Mouse (Mus musculus): ENCODE data around the gene Atg3. TPM values are rescaled to one million over a fixed set of nuclear protein-coding genes. Genes with fewer than 3 reads are reported as not detected.

The Atg3 gene
- total and polyA plus RNA-seq, 2 experiments from 2014 or later = 27.3 to 54.9 TPM

- Histone ChIP-seq H3K27ac (ENCODE audit: low read depth, low read length) (no peak overlapping the region), H3K36me3 (ENCODE audit: insufficient read depth) (no peaks in the 10 kb centered on the region), H3K9me3 (ENCODE audit: low read length) (no peaks in the 10 kb centered on the region), H3K4me2 (ENCODE audit: low read depth) (no peak overlapping the region), H3K9ac (no peak overlapping the region), H3K4me3 (ENCODE audit: low read depth, low read length) (no peak overlapping the region), H3K27me3 (ENCODE audit: insufficient read depth, low read length) (no peaks in the 10 kb centered on the region), H3K4me1 (ENCODE audit: insufficient read depth) (no peaks in the 10 kb centered on the region)
- TF ChIP-seq CTCF (IDR thresholded peaks at IDR 0.05; ENCODE audit: low read depth) = no peak
- DNase-seq (no peak), ATAC-seq (no peak)
- 49% methylated on average over 1 of the region's 1 CpGs for WGBS
These were observed 68.4 kb downstream of the Atg3 start for GRCm38 (mm10) chr16:45227002-45227401.

DNA sequence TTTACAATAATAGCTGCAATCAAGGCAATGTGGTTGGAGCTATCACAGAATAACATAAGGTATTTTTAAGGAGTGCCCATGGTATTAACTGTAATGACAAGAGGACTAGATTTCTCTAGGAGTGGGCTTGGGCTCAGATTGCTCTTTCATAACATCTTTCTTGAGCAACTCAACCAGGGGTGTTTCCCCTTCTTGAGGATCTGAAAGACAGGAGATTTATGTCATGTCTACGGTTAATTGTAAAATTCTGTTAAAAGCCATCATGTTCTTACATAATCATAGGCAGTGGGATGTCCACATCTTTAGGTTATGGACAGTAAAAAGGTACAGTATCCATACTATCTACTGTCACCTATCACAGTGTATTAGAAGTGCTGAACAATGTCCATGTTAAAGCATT is 72.7 kb downstream of the Atg3 start:
- H3K4me2 ChIP-seq (ENCODE audit: low read depth) = no peak overlapping the region
- no peak overlapping the region for H3K27ac ChIP-seq (ENCODE audit: low read depth, low read length)
- WGBS = 95% methylated on average over 1 of the region's 1 CpGs
- DNase-seq (no peak), ATAC-seq (no peak)
- no peak overlapping the region for H3K9ac ChIP-seq
- H3K4me1 ChIP-seq (ENCODE audit: insufficient read depth) = no peaks in the 10 kb centered on the region
- no peak overlapping the region for H3K4me3 ChIP-seq (ENCODE audit: low read depth, low read length)
- H3K27me3 ChIP-seq (ENCODE audit: insufficient read depth, low read length) = no peaks in the 10 kb centered on the region
- H3K36me3 ChIP-seq (ENCODE audit: insufficient read depth) = no peaks in the 10 kb centered on the region
- TF ChIP-seq CTCF (IDR thresholded peaks at IDR 0.05; ENCODE audit: low read depth) = no peak
- H3K9me3 ChIP-seq (ENCODE audit: low read length) = no peaks in the 10 kb centered on the region

DNA sequence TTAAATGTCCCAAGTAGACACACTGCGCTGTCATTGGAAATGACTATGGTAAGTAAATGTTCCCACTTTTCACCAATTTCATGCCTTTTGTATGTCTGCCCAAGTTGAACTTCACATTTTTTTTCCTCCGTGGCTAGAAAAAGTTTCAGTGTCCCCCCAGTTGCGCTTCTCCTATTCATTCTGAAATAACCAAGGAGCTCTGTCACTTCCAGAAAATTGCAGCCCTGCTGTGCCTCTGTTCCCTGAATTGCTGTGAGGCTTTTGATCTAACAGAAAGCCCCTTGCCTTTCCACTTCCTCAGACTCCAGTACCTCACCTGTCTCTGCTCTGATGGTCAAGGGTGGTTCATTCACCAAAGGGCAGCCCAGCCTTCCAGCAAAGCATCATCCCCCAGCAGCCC is 74.4 kb downstream of the Atg3 start:
- WGBS = 70% methylated on average over 3 of the region's 3 CpGs
- no peaks in the 10 kb centered on the region for H3K27me3 ChIP-seq (ENCODE audit: insufficient read depth, low read length)

More for the DNA sequence above, 74.4 kb downstream of the Atg3 start:
- Histone ChIP-seq H3K4me1 (ENCODE audit: insufficient read depth) (no peaks in the 10 kb centered on the region), H3K36me3 (ENCODE audit: insufficient read depth) (no peaks in the 10 kb centered on the region), H3K27ac (ENCODE audit: low read depth, low read length) (no peak overlapping the region), H3K9ac (no peak overlapping the region), H3K4me2 (ENCODE audit: low read depth) (no peak overlapping the region), H3K9me3 (ENCODE audit: low read length) (no peaks in the 10 kb centered on the region), H3K4me3 (ENCODE audit: low read depth, low read length) (no peak overlapping the region)
- ATAC-seq = no peak
- no peak for DNase-seq
- TF ChIP-seq CTCF (IDR thresholded peaks at IDR 0.05; ENCODE audit: low read depth) = no peak

Other genes starting within 250 kb of the Atg3 start
- gene Cd200r3, start 215.1 kb upstream of the Atg3 start, total RNA-seq (2014; rRNA removed) = not detected in 2 replicates
- 0.16 and 0.20 TPM in 2 replicates for gene Cd200r3, start 215.1 kb upstream of the Atg3 start, polyA plus RNA-seq (2015; fragmentation: Nextera tagmentation; extraction: Ambion mirVana)
- 11.5 and 15.9 TPM in 2 replicates for gene Ccdc80, start 65.4 kb upstream of the Atg3 start, total RNA-seq (2014; rRNA removed)
- gene Ccdc80, start 65.4 kb upstream of the Atg3 start, polyA plus RNA-seq (2015; fragmentation: Nextera tagmentation; extraction: Ambion mirVana) = 19.5 and 22.4 TPM in 2 replicates
- 28.7 and 34.7 TPM in 2 replicates for gene Slc35a5, start 79 bp upstream of the Atg3 start, total RNA-seq (2014; rRNA removed)
- 25.2 and 29.4 TPM in 2 replicates for gene Slc35a5, start 79 bp upstream of the Atg3 start, polyA plus RNA-seq (2015; fragmentation: Nextera tagmentation; extraction: Ambion mirVana)
- 0.15 and 0.81 TPM in 2 replicates for gene Btla, start 65.5 kb downstream of the Atg3 start, total RNA-seq (2014; rRNA removed)
- 0.13 and 0.21 TPM in 2 replicates for gene Btla, start 65.5 kb downstream of the Atg3 start, polyA plus RNA-seq (2015; fragmentation: Nextera tagmentation; extraction: Ambion mirVana)

All from forebrain, postnatal 0 days (tissue).